Mouse (Mus musculus) heart, embryonic 11.5 days (tissue): Measurements from ENCODE around the gene Zfp941. TPM values are rescaled to one million over a fixed set of nuclear protein-coding genes. Genes with fewer than 3 reads are reported as not detected.

Experiments used
- ATAC-seq: fragments of 200-750 bp; cut with Nextera tagmentation; replicated peaks from 2 replicates; pipeline ENCODE4 v1.8.0; 2017; ENCODE audit warnings: moderate library complexity; ENCODE audit not compliant: insufficient number of reproducible peaks, low FRiP score, low TSS enrichment
- H3K27ac ChIP-seq: fragments of 300-500 bp; sonication (generic); 2 replicates; pipeline ENCODE4 v1.5.1; 2014; ENCODE audit warnings: mild to moderate bottlenecking, low read depth, low read length
- H3K27me3 ChIP-seq: fragments of 300-500 bp; sonication (generic); 2 replicates; pipeline ENCODE4 v1.6.1; 2014; ENCODE audit warnings: mild to moderate bottlenecking, low read length, mixed read lengths; ENCODE audit not compliant: control insufficient read depth, insufficient read depth
- H3K36me3 ChIP-seq: fragments of 300-500 bp; sonication (generic); 2 replicates; pipeline ENCODE4 v1.6.1; 2014; ENCODE audit warnings: mild to moderate bottlenecking, low read length, moderate library complexity, mixed read lengths; ENCODE audit not compliant: control insufficient read depth, insufficient read depth
- H3K4me1 ChIP-seq: fragments of 300-500 bp; sonication (generic); 2 replicates; pipeline ENCODE4 v1.6.1; 2014; ENCODE audit warnings: low read length; ENCODE audit not compliant: control insufficient read depth, insufficient read depth
- H3K4me2 ChIP-seq: fragments of 300-500 bp; sonication (generic); 2 replicates; pipeline ENCODE4 v1.6.1; 2014; ENCODE audit warnings: mild to moderate bottlenecking, moderate library complexity
- H3K4me3 ChIP-seq: fragments of 300-500 bp; sonication (generic); 2 replicates; pipeline ENCODE4 v1.5.1; 2014; ENCODE audit warnings: low read depth, low read length
- H3K9ac ChIP-seq: fragments of 300-500 bp; sonication (generic); 2 replicates; pipeline ENCODE4 v1.6.1; 2014; ENCODE audit warnings: mild to moderate bottlenecking, low read depth, low read length, moderate library complexity
- H3K9me3 ChIP-seq: fragments of 300-500 bp; sonication (generic); replicated peaks from 2 replicates; pipeline ENCODE4 v1.6.1; 2016; ENCODE audit warnings: low read length; ENCODE audit not compliant: control insufficient read depth
- WGBS: fragments of 180-500 bp; shearing (Covaris S2); extraction: QIAGEN DNeasy Blood & Tissue Kit; methylation state at CpG from one replicate; pipeline ENCODE4 v1.1.7; 2014; ENCODE audit not compliant: insufficient replicate concordance; 5-methylcytosine and 5-hydroxymethylcytosine counted together
- polyA plus RNA-seq: library from polyadenylated mRNA; unstranded; fragments of >200 nt; fragmentation: Nextera tagmentation; extraction: Ambion mirVana; gene quantifications from 2 replicates; pipeline ENCODE4 v1.2.1, GENCODE M21; 2014

Zfp941 gene
- polyA plus RNA-seq, 1 experiment from 2014 or later, result 1.0 TPM

DNA sequence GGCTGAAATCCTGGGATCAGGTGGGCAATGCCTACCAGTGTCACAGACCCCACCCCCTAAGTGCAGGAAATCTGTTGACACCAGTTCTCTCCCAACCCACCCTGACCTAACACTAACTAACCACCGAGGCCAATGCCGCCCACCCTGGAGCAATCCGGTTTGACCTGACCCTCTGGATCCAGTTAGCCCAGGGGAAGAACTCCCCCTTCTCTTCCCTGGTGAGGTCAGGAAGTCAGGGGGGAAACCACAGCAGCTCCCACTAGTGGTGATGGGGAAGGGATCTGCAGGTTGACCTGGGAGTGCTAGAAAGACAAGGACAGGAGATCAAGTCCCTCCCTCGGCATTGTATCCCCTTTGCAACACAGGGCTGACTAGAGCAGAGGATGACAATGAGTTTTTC, 23.7 kb upstream of the Zfp941 start:
- Histone ChIP-seq H3K9ac (no peak overlapping the region), H3K4me1 (no peaks in the 10 kb centered on the region), H3K4me2 (no peak overlapping the region), H3K36me3 (no peaks in the 10 kb centered on the region), H3K4me3 (no peak overlapping the region), H3K27ac (no peak overlapping the region), H3K27me3 (peaks cover 41% of the 10 kb centered on the region), H3K9me3 (no peaks in the 10 kb centered on the region)
- 60% methylated on average over 4 of the region's 4 CpGs for WGBS
- no peak for ATAC-seq

DNA sequence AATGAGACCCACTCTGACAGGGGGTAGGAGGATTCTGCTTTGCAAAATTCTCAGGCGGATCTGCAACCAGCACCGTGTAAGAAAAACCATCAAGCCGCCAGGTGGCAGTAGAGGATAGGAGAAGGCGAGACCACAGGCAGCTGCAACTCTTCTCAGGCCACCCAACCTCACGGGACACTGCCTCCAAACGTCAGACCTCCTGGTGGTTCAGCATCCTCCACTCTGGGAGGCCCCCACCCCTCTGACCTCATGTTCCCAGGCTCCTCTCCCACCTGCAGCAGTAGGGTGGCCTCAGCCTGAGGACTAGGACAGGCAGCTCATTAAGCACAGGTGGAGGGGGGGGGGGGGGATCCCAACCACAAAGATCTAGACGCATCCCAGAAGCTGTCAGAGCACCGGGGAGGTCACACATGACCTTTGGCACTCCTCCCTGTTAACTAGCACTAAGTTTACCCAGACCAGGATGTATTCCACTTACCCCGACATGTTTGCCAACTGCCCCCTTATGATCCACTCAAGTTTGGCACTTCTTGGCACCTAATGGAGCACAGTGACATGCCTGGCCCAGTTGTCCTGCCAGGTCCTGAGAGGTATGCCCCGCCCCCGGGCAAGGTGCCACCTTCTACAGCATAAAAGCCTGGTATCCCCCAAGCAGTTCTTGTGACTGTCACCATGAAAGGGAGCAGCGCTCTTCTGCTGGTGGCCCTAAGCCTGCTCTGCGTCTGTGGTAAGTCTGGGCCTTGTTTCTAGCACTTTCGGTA, 23.1 kb upstream of the Zfp941 start, which contains the start of gene Scgb1c1:
Gene Scgb1c1, plus strand, starts transcription at position 643 of the 761 bp plus-strand sequence.
- no peaks in the 10 kb centered on the region for H3K4me1 ChIP-seq
- H3K27me3 ChIP-seq, result peaks cover 43% of the 10 kb centered on the region
- no peak within 1 kb of the TSS for H3K4me2 ChIP-seq
- no peak within 1 kb of the TSS for H3K27ac ChIP-seq
- H3K4me3 ChIP-seq, result no peak within 1 kb of the TSS
- no peak within 1 kb of the TSS for H3K9ac ChIP-seq
- 25% methylated on average over 14 of the region's 14 CpGs for WGBS
- 0 out of 2 replicates have a peak, but pooled peaks have one; percentile 18 for ATAC-seq
- no peaks in the 10 kb centered on the region for H3K36me3 ChIP-seq
- no peaks in the 10 kb centered on the region for H3K9me3 ChIP-seq

DNA sequence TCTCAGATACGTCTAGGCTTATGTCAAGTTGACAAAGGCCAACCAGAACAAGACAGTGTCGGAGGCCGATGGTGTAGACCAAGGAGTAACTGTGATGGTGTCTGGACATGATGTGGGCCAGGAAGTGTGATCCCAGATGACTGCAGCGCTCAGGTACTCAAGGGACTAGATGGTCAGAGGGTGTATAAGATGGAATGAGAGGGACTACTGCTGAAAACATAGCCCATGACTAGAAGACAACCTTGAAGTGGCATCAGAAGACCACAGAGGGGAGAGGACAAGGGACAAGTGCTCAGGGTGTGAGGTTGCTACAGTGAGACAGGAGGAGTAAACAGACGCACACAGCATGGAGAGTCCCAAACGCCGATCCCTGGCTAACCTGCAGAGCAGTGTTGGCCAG, 21.8 kb upstream of the Zfp941 start:
- 69% methylated on average over 7 of the region's 7 CpGs for WGBS
- peaks cover 53% of the 10 kb centered on the region for H3K27me3 ChIP-seq
- no peak for ATAC-seq

DNA sequence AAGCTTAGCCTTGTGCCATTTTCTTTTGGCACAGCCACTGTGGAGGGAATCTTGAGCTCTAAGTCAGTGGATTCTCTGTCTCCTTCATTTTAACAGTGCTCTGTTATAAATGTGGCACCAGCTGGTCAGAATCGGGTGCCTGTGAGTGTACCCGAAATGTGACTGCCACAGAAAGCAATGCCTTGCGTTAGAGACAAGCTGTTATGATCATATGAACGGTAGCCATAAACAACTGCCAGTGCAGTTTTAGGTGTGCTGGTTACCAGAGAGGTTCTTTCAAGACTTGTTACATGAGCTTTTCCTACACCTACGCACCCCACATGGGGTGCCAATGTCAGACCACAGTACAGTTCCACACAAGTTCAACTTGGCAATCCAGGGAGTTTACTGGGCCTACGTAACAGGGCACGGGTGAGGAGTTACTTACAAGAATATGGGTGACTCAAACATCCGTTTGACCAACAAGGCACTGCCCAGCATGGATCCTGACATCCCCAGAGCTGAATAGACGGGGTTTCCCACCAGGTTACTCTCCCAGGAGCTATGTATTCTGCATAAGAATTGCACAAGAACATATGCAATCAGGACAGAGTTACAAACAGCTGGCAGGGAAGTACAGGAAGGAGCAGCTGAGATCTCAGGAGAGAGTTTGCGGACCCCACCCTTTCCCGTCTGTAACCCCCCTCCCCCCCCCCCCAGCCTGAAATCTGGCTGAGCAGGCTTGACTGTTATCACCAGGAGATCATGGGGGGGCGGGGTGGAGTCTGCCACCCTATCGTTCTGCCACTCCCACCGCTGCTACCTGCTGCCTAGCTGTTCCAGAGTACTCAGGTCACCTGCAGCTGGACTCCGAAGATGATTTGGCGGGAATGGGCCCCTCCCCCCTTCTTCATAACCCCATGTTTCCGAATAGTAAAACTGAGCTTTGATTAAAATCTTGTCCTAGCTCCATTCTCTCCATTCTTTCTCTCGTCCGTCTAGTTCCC, 19.1 kb upstream of the Zfp941 start:
- H3K4me2 ChIP-seq, result no peak overlapping the region
- H3K27ac ChIP-seq, result no peak overlapping the region
- 33% methylated on average over 19 of the region's 19 CpGs for WGBS
- H3K9me3 ChIP-seq, result no peaks in the 10 kb centered on the region
- no peaks in the 10 kb centered on the region for H3K4me1 ChIP-seq
- H3K9ac ChIP-seq, result no peak overlapping the region
- H3K4me3 ChIP-seq, result no peak overlapping the region
- no peaks in the 10 kb centered on the region for H3K36me3 ChIP-seq
- H3K27me3 ChIP-seq, result peaks cover 51% of the 10 kb centered on the region
- no peak for ATAC-seq

More for the DNA sequence above, 21.8 kb upstream of the Zfp941 start:
- H3K4me2 ChIP-seq, result no peak overlapping the region
- H3K36me3 ChIP-seq, result no peaks in the 10 kb centered on the region
- no peak overlapping the region for H3K27ac ChIP-seq
- H3K4me3 ChIP-seq, result no peak overlapping the region
- no peaks in the 10 kb centered on the region for H3K9me3 ChIP-seq
- no peaks in the 10 kb centered on the region for H3K4me1 ChIP-seq
- no peak overlapping the region for H3K9ac ChIP-seq

DNA sequence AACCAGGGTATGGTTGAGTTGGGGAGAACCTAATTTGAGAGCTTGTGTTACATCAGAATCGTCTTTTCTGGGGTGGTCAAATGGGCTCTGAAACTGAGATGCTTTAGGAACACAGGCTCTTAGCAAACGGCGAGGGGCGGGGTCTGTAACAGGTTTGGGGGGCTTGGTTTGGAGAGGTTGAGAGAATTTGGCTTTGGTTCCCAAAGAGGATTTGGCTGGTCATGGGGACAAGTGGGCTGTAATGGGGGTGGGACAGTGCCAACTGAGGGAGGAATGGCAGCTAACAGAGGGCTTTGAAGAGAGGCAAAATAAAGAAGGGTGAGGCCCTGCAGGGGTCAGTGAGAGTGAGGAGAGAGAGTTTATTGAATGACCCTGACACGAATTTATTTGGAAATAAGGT, 17.6 kb upstream of the Zfp941 start:
- WGBS, result 54% methylated on average over 5 of the region's 5 CpGs
- H3K27ac ChIP-seq, result no peak overlapping the region
- no peak overlapping the region for H3K4me3 ChIP-seq
- H3K36me3 ChIP-seq, result no peaks in the 10 kb centered on the region
- H3K9ac ChIP-seq, result no peak overlapping the region
- no peaks in the 10 kb centered on the region for H3K9me3 ChIP-seq
- H3K4me1 ChIP-seq, result no peaks in the 10 kb centered on the region
- no peak overlapping the region for H3K4me2 ChIP-seq
- no peak for ATAC-seq
- H3K27me3 ChIP-seq, result peaks cover 53% of the 10 kb centered on the region

DNA sequence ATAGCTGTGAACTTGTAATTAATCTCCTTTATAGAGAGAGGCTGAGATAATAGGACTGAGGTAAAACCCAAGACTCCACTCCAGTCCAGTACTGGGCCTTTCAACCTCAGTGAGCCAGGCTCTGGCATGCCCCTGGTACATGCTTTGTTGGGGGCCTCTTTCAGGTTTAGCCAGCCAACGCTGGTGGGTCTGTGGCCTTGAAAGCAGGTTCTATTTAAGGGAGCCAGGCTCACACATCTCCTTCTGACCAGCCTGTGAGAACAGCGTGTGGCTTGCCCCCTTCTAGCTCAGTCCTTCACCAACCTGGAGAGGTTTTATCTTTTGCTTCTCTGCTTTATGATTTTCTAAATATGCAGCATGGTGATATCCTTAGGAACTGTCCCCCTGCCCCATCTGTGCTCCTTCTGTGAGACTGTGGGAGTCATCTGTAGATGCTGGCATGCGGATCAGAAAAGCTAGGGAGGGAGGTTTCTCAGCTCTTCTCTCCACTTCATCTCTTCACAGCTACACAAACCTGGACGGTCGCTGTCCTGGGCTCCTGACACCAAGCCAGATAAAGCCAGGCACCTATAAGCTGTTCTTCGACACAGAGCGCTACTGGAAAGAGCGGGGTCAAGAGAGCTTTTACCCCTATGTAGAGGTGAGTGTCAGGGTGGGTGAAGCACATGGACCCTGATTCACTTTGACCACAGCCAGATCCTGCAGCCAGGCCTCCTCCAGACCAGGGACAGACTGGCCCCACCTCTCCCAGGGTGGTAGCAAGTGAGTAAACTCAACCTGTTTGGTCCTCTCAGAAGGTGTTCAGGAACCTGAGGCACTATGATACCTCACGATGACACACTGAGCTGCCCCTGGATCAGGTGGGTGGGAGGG, 14.5 kb upstream of the Zfp941 start:
- H3K4me2 ChIP-seq, result no peak overlapping the region
- no peak overlapping the region for H3K9ac ChIP-seq
- H3K27ac ChIP-seq, result no peak overlapping the region
- WGBS, result 65% methylated on average over 9 of the region's 9 CpGs
- no peaks in the 10 kb centered on the region for H3K4me1 ChIP-seq
- ATAC-seq, result no peak
- no peaks in the 10 kb centered on the region for H3K9me3 ChIP-seq
- H3K27me3 ChIP-seq, result peaks cover 31% of the 10 kb centered on the region
- H3K36me3 ChIP-seq, result no peaks in the 10 kb centered on the region
- H3K4me3 ChIP-seq, result no peak overlapping the region

DNA sequence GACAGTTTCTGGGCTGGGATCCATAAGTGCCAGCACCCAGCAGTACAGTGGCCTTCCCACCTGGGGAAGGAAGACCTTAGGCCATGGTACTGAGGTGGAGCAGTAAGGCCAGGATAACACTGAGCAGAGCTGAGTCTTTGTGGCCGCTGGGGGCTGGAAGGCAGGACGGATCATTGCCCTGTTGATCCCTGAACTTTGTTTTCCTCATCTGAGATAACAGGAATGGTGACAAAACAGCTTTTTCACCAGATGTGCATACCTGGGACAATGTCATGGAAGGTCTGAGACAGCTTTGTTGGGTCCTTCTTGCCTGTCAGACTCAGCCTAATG, 13.7 kb upstream of the Zfp941 start:
- Histone ChIP-seq H3K27ac (no peak overlapping the region), H3K4me1 (no peaks in the 10 kb centered on the region), H3K9me3 (no peaks in the 10 kb centered on the region), H3K36me3 (no peaks in the 10 kb centered on the region), H3K9ac (no peak overlapping the region), H3K4me2 (no peak overlapping the region), H3K27me3 (peaks cover 23% of the 10 kb centered on the region), H3K4me3 (no peak overlapping the region)
- WGBS, result 75% methylated on average over 2 of the region's 2 CpGs
- ATAC-seq, result no peak
